Mouse (Mus musculus) cerebellum, postnatal 36 days (tissue): Measurements from ENCODE around the gene C1qc.

Experiments
- DNase-seq, 2 experiments: peaks; one replicate each; pipeline ENCODE4 v3.0.0; 2021 to 2022; ENCODE audit warnings: mixed read lengths in 2 of 2

C1qc gene

DNA sequence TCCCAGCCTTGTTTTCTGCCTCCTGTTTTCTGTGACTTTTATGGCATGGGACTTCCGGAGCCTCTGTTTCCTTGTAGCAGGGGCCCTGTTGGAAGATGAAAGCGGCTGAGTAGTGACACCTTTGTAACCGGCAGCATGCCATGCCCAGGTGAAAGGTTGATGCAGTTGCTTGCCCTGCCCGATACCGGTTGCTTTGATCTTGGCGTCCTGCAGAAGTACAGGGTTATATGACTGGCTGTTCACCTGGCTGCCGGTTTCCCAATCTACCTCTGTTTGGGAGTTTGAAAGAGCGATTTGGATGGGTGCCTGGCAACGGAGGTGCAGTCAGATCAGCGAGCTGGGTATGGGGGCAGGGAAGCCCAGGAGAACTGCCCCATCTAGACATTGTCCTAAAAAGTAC, 50.1 kb downstream of the C1qc start:
- DNase-seq: no peak

DNA sequence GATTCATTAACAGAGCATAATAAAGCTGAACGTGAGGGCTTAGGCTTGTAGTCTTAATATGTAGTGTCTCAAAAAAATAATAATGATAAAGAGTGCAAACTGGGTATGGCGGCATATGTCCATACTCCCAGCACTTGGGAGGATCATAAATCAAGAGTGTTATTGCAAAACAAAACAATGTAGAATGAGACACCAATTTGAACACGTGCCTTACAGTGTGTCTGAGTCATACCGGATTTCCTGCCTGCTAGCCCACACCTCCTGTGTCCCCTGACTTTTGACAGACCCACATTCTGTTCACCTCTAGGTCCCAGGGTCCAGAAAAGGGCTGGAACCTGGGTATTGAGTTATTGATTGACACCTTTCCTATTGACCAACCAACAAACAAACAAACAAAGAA, 50.8 kb downstream of the C1qc start:
- no peak for DNase-seq

GRCm38 (mm10) chr4:136841056-136841455, 51.8 kb downstream of the C1qc start:
- DNase-seq: peak; percentile 86 to 95
